Mouse (Mus musculus) bone marrow, adult 2 months (tissue): ENCODE results near the gene Apobr. TPM values are rescaled to one million over a fixed set of nuclear protein-coding genes. Genes with fewer than 3 reads are reported as not detected.

Source experiments
- H3K27ac ChIP-seq: fragments of 200-500 bp; 2 replicates; pipeline ENCODE4 v1.5.1; 2012; ENCODE audit warnings: low read depth, mild to moderate bottlenecking, control low read depth, inconsistent platforms, low read length; ENCODE audit not compliant: control insufficient read depth, poor library complexity, insufficient read depth
- H3K4me1 ChIP-seq: fragments of 200-500 bp; 2 replicates; pipeline ENCODE4 v1.6.1; 2011; ENCODE audit warnings: low read length; ENCODE audit not compliant: control insufficient read depth, insufficient read depth
- H3K4me3 ChIP-seq: fragments of 200-500 bp; replicated peaks from 2 replicates; pipeline ENCODE3; 2011; ENCODE audit warnings: mild to moderate bottlenecking, low read depth, low read length, control low read depth; ENCODE audit not compliant: control insufficient read depth
- CTCF ChIP-seq: fragments of 200-500 bp; IDR thresholded peaks from 2 replicates; pipeline ENCODE4 v1.5.1; 2011; ENCODE audit warnings: low read length, control low read depth; ENCODE audit not compliant: control insufficient read depth, insufficient read depth
- POLR2A ChIP-seq: fragments of 200-500 bp; IDR thresholded peaks from 2 replicates; pipeline ENCODE4 v1.6.1; 2011; ENCODE audit warnings: low read depth, mild to moderate bottlenecking, control low read depth, low read length, borderline replicate concordance; ENCODE audit not compliant: control insufficient read depth
- WGBS: fragments of 180-500 bp; shearing (Covaris S2); methylation state at CpG from one replicate; pipeline ENCODE4 v1.1.7; 2018; 5-methylcytosine and 5-hydroxymethylcytosine counted together
- polyA plus RNA-seq: library from polyadenylated mRNA; stranded (reverse); fragments of >200 nt; gene quantifications from 2 replicates; pipeline ENCODE4 v1.2.4, GENCODE M21; 2011; ENCODE audit warnings: low replicate concordance; ENCODE audit not compliant: missing spikeins, insufficient read depth, insufficient read length

Apobr gene
- polyA plus RNA-seq, 1 experiment, result 45.7 TPM

DNA sequence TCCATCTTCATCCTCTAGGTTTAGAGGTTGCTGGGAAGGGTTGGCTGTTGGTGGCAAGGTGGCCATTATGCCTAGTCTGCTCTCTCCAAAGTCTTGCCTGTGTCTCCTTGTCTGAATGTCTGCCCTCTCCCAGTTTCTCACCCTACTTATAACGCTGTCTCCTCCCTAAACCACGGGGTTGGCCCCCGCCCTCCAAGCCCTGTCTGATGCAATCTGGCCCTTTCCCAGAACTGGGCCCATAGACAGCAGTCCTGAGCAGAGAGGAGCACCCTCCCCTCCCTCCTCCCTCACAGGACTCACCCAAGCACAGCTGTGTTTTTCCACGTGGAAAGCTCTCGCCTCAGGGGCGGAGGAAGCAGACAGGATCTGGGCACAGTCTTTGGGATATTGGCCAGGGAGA lies 40.6 kb downstream of the Apobr start:
- 20% methylated on average over 6 of the region's 6 CpGs for WGBS
- TF ChIP-seq CTCF (no peak), POLR2A (no peak)
- H3K27ac ChIP-seq, result peak overlapping the region; percentile 52; the same call in 1 of the 2 replicates
- H3K4me1 ChIP-seq, result peaks cover 4% of the 10 kb centered on the region
- H3K4me3 ChIP-seq, result peak overlapping the region; percentile 51

DNA sequence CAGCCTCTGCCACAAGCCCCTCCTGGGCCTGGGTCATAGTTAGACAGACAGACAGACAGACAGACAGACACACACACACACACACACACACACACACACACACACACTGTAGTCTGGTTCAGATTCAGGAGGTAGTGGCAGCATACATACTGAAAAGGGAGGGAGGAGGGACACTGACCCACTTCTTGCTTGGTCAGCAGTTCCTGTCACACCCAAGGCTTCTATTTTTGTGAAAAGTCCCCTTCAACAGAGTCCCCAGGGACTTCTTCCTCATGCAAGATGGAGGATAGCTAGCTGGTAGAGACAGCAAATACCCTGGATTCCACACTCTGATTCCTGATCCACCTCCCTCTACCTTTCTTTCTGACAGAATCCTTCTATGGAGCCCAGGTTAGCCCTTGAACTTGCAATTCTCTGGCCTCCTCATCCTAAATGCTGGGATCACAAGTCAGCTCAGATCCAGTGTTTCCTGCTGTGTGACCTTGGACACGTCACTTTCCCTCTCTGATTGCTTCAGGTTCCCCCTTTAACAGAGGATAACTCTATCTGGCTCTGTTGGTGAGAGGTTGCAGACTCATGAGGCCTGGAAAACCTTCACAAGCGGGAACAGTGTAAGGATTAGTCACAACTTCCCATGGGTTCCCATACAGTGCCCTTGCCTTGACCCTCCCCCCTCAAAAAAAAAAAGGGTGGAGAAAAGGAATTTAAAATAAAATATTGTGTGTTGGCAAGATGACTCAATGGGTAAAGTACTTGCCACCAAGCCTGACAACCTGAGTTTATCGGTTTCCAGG lies 41.3 kb downstream of the Apobr start:
- no peak overlapping the region for H3K4me3 ChIP-seq
- H3K27ac ChIP-seq, result peak overlapping the region; percentile 52; the same call in 1 of the 2 replicates
- 78% methylated on average over 3 of the region's 3 CpGs for WGBS
- peaks cover 4% of the 10 kb centered on the region for H3K4me1 ChIP-seq
- TF ChIP-seq POLR2A, result no peak
- no peak for TF ChIP-seq CTCF

DNA sequence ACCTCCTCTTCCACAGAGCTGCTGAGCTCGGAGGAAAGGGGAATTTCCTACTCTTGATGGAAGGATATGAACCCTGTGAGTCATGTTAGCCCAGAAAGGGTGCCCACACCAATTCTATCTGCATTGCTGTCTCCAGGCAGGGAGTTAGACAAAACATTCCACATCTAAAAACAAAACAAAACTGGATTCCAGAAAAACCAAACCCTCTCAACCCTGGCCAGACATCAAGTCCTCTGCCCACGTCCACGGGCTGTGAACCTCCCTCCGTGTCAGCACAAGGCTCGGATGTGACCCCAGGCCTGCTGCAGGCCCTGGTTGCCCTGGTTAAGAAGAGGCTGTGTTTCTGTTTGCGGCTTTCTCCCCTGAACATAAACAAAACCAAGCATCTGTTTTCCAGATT lies 43.4 kb downstream of the Apobr start:
- Histone ChIP-seq H3K4me1 (no peaks in the 10 kb centered on the region; the same call in 1 of the 2 replicates), H3K4me3 (no peak overlapping the region), H3K27ac (no peak overlapping the region)
- 81% methylated on average over 6 of the region's 6 CpGs for WGBS
- TF ChIP-seq CTCF, result no peak
- no peak for TF ChIP-seq POLR2A

DNA sequence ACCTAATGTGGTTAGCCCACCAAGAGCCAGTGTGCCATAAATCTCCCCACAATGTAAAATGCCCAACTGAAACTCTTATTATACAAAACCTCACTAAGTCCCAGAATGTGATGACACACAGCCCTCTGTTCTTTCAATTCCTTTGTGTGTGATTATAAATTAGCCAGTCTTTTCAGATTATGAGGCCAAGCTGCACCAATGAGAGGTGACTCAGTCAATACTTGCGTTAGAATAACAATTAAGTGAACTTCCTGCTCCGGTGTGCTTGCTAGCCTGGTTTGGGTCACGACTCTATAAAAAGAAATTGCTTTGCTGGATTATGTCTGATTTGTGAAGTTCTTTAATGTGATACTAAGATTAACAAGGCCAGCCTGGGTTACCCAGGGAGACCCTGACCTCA lies 45.2 kb downstream of the Apobr start:
- no peak overlapping the region for H3K4me3 ChIP-seq
- H3K27ac ChIP-seq, result no peak overlapping the region
- H3K4me1 ChIP-seq, result no peaks in the 10 kb centered on the region; the same call in 1 of the 2 replicates
- no peak for TF ChIP-seq POLR2A
- TF ChIP-seq CTCF, result no peak
- WGBS, result 14% methylated on average over 3 of the region's 3 CpGs

DNA sequence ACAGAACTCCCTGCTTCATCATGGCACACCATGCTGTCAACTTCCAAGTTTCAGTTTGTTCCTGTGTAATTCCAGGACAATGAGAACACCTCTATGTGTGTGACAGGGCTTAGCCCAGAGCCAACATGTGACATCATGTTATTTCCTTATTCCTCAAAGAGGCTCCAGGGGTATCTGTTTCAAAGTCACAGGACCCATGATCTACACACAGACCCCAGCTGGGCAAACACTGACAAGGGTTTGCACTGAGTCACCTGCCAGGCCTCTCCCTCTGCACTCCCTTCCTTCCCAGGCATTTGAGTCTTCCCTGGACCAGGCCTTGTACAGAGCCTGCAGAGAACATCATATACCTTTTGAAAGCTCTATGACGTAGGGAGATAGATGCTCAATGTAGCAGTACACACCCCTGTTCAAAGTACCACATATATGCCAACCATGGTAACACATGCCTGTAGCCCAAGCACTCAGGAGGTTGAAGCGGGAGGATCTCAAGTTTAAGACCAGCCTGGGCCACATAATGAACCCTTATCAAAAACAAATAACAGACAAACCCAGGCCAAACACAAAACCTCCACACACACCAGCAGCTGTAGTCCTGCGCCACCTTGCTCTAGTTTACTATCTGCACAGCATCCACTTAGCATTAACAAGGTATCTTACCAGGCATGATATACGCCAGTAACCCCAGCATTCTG lies 46.2 kb downstream of the Apobr start, which contains the start of gene Nupr1:
Gene Nupr1, minus strand, starts transcription at position 38 of the 695 bp plus-strand sequence.
- Histone ChIP-seq H3K27ac (no peak within 1 kb of the TSS), H3K4me1 (no peaks in the 10 kb centered on the region; the same call in 1 of the 2 replicates), H3K4me3 (no peak within 1 kb of the TSS)
- TF ChIP-seq CTCF, result no peak
- TF ChIP-seq POLR2A, result no peak
- 77% methylated on average over 4 of the region's 4 CpGs for WGBS

DNA sequence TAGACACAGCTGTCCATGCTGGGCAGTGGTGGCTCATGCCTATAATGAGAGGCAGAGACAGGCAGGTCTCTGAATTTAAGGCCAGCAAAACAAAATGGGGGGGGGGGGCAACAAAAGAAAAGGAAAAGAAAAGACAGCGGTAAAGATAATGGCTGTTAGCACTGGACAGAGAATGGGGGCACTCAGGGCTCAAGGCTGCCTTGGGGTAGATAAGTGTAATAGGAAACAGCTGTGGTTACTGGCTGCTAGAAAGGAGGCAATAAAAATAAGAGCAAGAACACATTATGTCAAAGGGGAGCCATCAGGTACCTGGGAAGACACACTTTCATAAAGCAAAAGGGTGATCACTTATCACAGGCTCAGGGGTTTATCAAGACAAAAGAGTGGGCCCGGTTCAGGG lies 47.7 kb downstream of the Apobr start:
- TF ChIP-seq CTCF (no peak), POLR2A (no peak)
- Histone ChIP-seq H3K4me3 (no peak overlapping the region), H3K4me1 (no peaks in the 10 kb centered on the region; the same call in 1 of the 2 replicates), H3K27ac (no peak overlapping the region)
- 27% methylated on average over 2 of the region's 2 CpGs for WGBS

DNA sequence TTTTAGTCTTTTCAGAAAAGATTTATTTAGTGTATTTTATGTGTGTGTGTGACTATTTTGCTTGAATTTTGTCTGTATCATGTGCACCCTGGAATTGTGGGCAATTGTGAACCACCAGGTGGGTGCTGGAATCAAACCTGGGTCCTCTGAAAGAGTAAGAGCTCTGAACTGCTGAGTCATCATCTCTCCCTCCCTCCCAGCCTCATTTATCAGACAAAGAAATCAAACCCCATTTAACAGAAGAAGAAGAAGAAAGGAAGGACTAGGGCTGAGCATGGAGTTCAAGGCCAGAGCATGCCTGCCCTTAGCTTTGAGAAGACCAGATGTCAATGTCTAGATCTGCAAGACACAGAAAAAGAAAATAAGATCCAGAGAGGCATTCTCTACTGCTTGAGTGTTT lies 50.6 kb downstream of the Apobr start:
- Histone ChIP-seq H3K4me3 (no peak overlapping the region), H3K27ac (no peak overlapping the region), H3K4me1 (no peaks in the 10 kb centered on the region)
- TF ChIP-seq CTCF, result no peak

DNA sequence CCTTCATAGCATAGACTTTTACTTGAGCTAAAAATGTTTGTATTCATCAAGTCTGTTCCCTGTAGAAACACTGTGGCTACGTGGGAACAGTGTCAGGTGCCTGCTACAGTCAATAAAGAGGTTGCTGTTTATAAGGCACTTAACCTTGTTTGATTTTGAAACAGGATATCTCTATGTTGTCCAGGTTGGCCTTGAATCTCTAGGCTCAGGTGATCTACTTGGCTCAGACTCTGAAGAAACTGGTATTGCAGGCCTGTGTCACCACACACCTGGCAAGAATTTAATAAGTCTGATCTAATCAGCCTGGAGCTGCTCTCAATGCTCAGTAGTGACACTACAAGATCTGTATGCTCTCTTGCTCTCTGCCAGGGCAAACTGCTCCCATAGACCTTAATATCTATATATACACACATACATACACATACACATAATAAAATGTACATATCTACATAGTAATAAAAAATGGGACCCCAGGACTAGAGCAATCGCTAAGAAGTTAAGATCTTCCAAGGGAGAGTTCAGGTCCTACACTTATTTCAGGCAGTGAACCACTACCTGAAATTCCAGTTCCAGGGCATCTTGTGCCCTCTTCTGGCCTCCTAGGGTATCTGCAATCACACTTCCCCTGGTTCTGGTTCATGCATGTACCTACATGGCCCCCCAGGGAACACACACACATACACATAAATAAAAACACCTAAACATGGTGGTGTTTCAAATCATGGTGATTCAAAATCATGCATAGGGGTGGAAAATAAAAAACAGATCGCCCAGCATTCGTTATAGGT lies 52.2 kb downstream of the Apobr start:
- TF ChIP-seq POLR2A (no peak), CTCF (peak; percentile 60)
- H3K4me1 ChIP-seq, result no peaks in the 10 kb centered on the region
- no peak overlapping the region for H3K27ac ChIP-seq
- 17% methylated on average over 4 of the region's 4 CpGs for WGBS
- no peak overlapping the region for H3K4me3 ChIP-seq

Other genes starting within 250 kb of the Apobr start
- 55.3 and 74.0 TPM in 2 replicates for gene Lat, start 215.4 kb upstream of the Apobr start, polyA plus RNA-seq
- gene Spns1, start 207.5 kb upstream of the Apobr start, polyA plus RNA-seq, result 13.0 and 32.8 TPM in 2 replicates
- gene Nfatc2ip, start 188.2 kb upstream of the Apobr start, polyA plus RNA-seq, result 11.1 and 15.1 TPM in 2 replicates
- gene Cd19, start 170.1 kb upstream of the Apobr start, polyA plus RNA-seq, result 62.1 and 196 TPM in 2 replicates
- 10.7 and 28.6 TPM in 2 replicates for gene Rabep2, start 156.2 kb upstream of the Apobr start, polyA plus RNA-seq
- 12.0 and 13.4 TPM in 2 replicates for gene Atp2a1, start 121.8 kb upstream of the Apobr start, polyA plus RNA-seq
- 34.4 and 95.0 TPM in 2 replicates for gene Sh2b1, start 109.5 kb upstream of the Apobr start, polyA plus RNA-seq
- 16.7 and 36.3 TPM in 2 replicates for gene Tufm, start 97.6 kb upstream of the Apobr start, polyA plus RNA-seq
- 78.5 and 156 TPM in 2 replicates for gene Atxn2l, start 81.5 kb upstream of the Apobr start, polyA plus RNA-seq
- 52.3 and 90.2 TPM in 2 replicates for gene Eif3c, start 18.5 kb upstream of the Apobr start, polyA plus RNA-seq
- gene Cln3, start 875 bp downstream of the Apobr start, polyA plus RNA-seq, result 98.2 and 269 TPM in 2 replicates
- 1.9 and 6.0 TPM in 2 replicates for gene Il27, start 10.0 kb downstream of the Apobr start, polyA plus RNA-seq
- 28.1 and 37.6 TPM in 2 replicates for gene Nupr1, start 45.9 kb downstream of the Apobr start, polyA plus RNA-seq
- 25.8 and 27.0 TPM in 2 replicates for gene Sgf29, start 64.4 kb downstream of the Apobr start, polyA plus RNA-seq
- gene Sult1a1, start 91.5 kb downstream of the Apobr start, polyA plus RNA-seq, result 14.2 and 34.1 TPM in 2 replicates
- 77.8 and 182 TPM in 2 replicates for gene Bola2, start 110.5 kb downstream of the Apobr start, polyA plus RNA-seq
- gene Slx1b, start 110.8 kb downstream of the Apobr start, polyA plus RNA-seq, result 5.0 and 11.1 TPM in 2 replicates
- gene Coro1a, start 122.8 kb downstream of the Apobr start, polyA plus RNA-seq, result 370 and 776 TPM in 2 replicates
- 78.4 and 117 TPM in 2 replicates for gene Mapk3, start 174.7 kb downstream of the Apobr start, polyA plus RNA-seq
- 20.1 and 40.1 TPM in 2 replicates for gene Gdpd3, start 181.4 kb downstream of the Apobr start, polyA plus RNA-seq
- 236 and 411 TPM in 2 replicates for gene Ypel3, start 192.0 kb downstream of the Apobr start, polyA plus RNA-seq
- 7.5 and 13.7 TPM in 2 replicates for gene Tbx6, start 196.5 kb downstream of the Apobr start, polyA plus RNA-seq
- 90.6 and 130 TPM in 2 replicates for gene Ppp4c, start 207.6 kb downstream of the Apobr start, polyA plus RNA-seq
- 1.9 TPM in 1 of 2 replicates, not detected in the other for gene Fam57b, start 212.7 kb downstream of the Apobr start, polyA plus RNA-seq
- not detected in 2 replicates for gene 4930451I11Rik, start 246.7 kb downstream of the Apobr start, polyA plus RNA-seq